Comparison of ENCODE assay signal across 27 mouse cellular contexts in genomic region chr4:104059569-104059968, GRCm38 (mm10).
DNase-seq lines count a peak whose midpoint lies in the region; ATAC-seq lines count a peak whose summit lies in the region.
"Had no signal": no experiment of that assay in that cellular context is flagged by ENCODE, and none has a peak within 500 bp of the region (broad histone marks: within the 10 kb centered on the region; RNA-seq: fewer than 3 reads in every experiment).

No protein-coding gene starts in this region.

- no peaks in the 10 kb centered on the region for H3K36me3 ChIP-seq in kidney, embryonic 16.5 days (ENCODE audit: insufficient read depth, low read length)
- H3K36me3 ChIP-seq in midbrain, embryonic 16.5 days (ENCODE audit: control insufficient read depth, insufficient read depth, low read length) = no peaks in the 10 kb centered on the region
- H3K36me3 ChIP-seq in midbrain, embryonic 10.5 days = no peaks in the 10 kb centered on the region
- H3K36me3 ChIP-seq: embryonic facial prominence, embryonic 10.5 days; embryonic facial prominence, embryonic 13.5 days; forebrain, embryonic 12.5 days; forebrain, embryonic 15.5 days; heart, embryonic 12.5 days; heart, embryonic 15.5 days; hindbrain, embryonic 10.5 days; hindbrain, embryonic 13.5 days had no signal

- peak; percentile 27; the same call in 1 of the 2 replicates for ATAC-seq in frontal cortex, adult (ENCODE audit: low TSS enrichment)
- ATAC-seq in kidney, embryonic 16.5 days (ENCODE audit: low FRiP score, low TSS enrichment) = peak; percentile 94
- peak; percentile 58; the same call in 1 of the 2 replicates for ATAC-seq in midbrain, embryonic 16.5 days
- ATAC-seq: forebrain, embryonic 15.5 days; hindbrain, embryonic 16.5 days had no signal

- H3K9me3 ChIP-seq in kidney, embryonic 16.5 days (ENCODE audit: low read length) = no peaks in the 10 kb centered on the region
- no peaks in the 10 kb centered on the region for H3K9me3 ChIP-seq in midbrain, embryonic 16.5 days (replicated peaks; ENCODE audit: control insufficient read depth, low read length, poor library complexity, severe bottlenecking)
- no peaks in the 10 kb centered on the region for H3K9me3 ChIP-seq in midbrain, embryonic 10.5 days (replicated peaks)
- H3K9me3 ChIP-seq: embryonic facial prominence, embryonic 10.5 days; embryonic facial prominence, embryonic 13.5 days; forebrain, embryonic 12.5 days; forebrain, embryonic 15.5 days; heart, embryonic 12.5 days; heart, embryonic 15.5 days; hindbrain, embryonic 10.5 days; hindbrain, embryonic 13.5 days had no signal

- no peak overlapping the region for H3K4me2 ChIP-seq in kidney, embryonic 16.5 days (replicated peaks; ENCODE audit: low read depth, low read length)
- H3K4me2 ChIP-seq in midbrain, embryonic 16.5 days (ENCODE audit: low read length) = no peak overlapping the region
- H3K4me2 ChIP-seq: embryonic facial prominence, embryonic 13.5 days; forebrain, embryonic 12.5 days; forebrain, embryonic 15.5 days; heart, embryonic 12.5 days; heart, embryonic 15.5 days; hindbrain, embryonic 13.5 days had no signal

- no peak for DNase-seq in frontal cortex, postnatal 36 days (ENCODE audit: low spot score in 2 of 2)
- no peak for DNase-seq in kidney, postnatal 10 days
- no peak for DNase-seq in midbrain, embryonic 10.5 days (ENCODE audit: low spot score)
- DNase-seq in gastrocnemius, adult 18-20 months (ENCODE audit: low spot score) = no peak
- DNase-seq: adrenal gland, postnatal 14 days; cerebellum, adult 11-12 months; cerebellum, adult 8-10 months; cerebellum, postnatal 10 days; cerebellum, postnatal 36 days; embryo, embryonic 11 days; gastrocnemius, postnatal 25 days; heart, adult 18-20 months; heart, postnatal 10 days; heart, postnatal 36 days had no signal

- H3K9ac ChIP-seq in kidney, embryonic 16.5 days (replicated peaks; ENCODE audit: low read length) = no peak overlapping the region
- no peak overlapping the region for H3K9ac ChIP-seq in midbrain, embryonic 16.5 days (ENCODE audit: low read depth, low read length)
- H3K9ac ChIP-seq: embryonic facial prominence, embryonic 13.5 days; forebrain, embryonic 12.5 days; forebrain, embryonic 15.5 days; heart, embryonic 12.5 days; heart, embryonic 15.5 days; hindbrain, embryonic 13.5 days had no signal

- H3K4me3 ChIP-seq in kidney, embryonic 16.5 days (ENCODE audit: low read length) = no peak overlapping the region
- H3K4me3 ChIP-seq in midbrain, embryonic 16.5 days (ENCODE audit: low read depth, low read length) = no peak overlapping the region
- no peak overlapping the region for H3K4me3 ChIP-seq in midbrain, embryonic 10.5 days
- H3K4me3 ChIP-seq: embryonic facial prominence, embryonic 10.5 days; embryonic facial prominence, embryonic 13.5 days; erythroblast, embryonic 14.5 days; forebrain, embryonic 12.5 days; forebrain, embryonic 15.5 days; heart, embryonic 12.5 days; heart, embryonic 15.5 days; hindbrain, embryonic 10.5 days; hindbrain, embryonic 13.5 days had no signal

- 34% methylated on average over 4 of the region's 4 CpGs for WGBS in kidney, embryonic 16.5 days
- WGBS in midbrain, embryonic 16.5 days = 23% methylated on average over 4 of the region's 4 CpGs
- 54% methylated on average over 4 of the region's 4 CpGs for WGBS in midbrain, embryonic 10.5 days

- no peaks in the 10 kb centered on the region for H3K27me3 ChIP-seq in kidney, embryonic 16.5 days (ENCODE audit: insufficient read depth, low read length)
- no peaks in the 10 kb centered on the region for H3K27me3 ChIP-seq in midbrain, embryonic 16.5 days (ENCODE audit: control insufficient read depth, insufficient read depth, low read depth, low read length)
- H3K27me3 ChIP-seq in midbrain, embryonic 10.5 days (ENCODE audit: low read depth, poor library complexity, severe bottlenecking) = no peaks in the 10 kb centered on the region
- H3K27me3 ChIP-seq: embryonic facial prominence, embryonic 13.5 days; forebrain, embryonic 12.5 days; forebrain, embryonic 15.5 days; heart, embryonic 12.5 days; heart, embryonic 15.5 days; hindbrain, embryonic 13.5 days had no signal

- H3K4me1 ChIP-seq in kidney, embryonic 16.5 days (ENCODE audit: insufficient read depth, low read length) = peaks cover 7% of the 10 kb centered on the region; the same call in 1 of the 2 replicates
- peaks cover 2% of the 10 kb centered on the region; the same call in 1 of the 2 replicates for H3K4me1 ChIP-seq in midbrain, embryonic 16.5 days (ENCODE audit: control insufficient read depth, insufficient read depth, low read length)
- peaks cover 12% of the 10 kb centered on the region for H3K4me1 ChIP-seq in midbrain, embryonic 10.5 days
- H3K4me1 ChIP-seq: embryonic facial prominence, embryonic 13.5 days; heart, embryonic 12.5 days; heart, embryonic 15.5 days had no signal

- peak overlapping the region; percentile 52 for H3K27ac ChIP-seq in kidney, embryonic 16.5 days (ENCODE audit: low read length)
- H3K27ac ChIP-seq in midbrain, embryonic 16.5 days (ENCODE audit: low read length) = no peak overlapping the region
- H3K27ac ChIP-seq in midbrain, embryonic 10.5 days (replicated peaks) = no peak overlapping the region
- H3K27ac ChIP-seq: embryonic facial prominence, embryonic 10.5 days; embryonic facial prominence, embryonic 13.5 days; forebrain, embryonic 12.5 days; forebrain, embryonic 15.5 days; heart, embryonic 15.5 days; hindbrain, embryonic 10.5 days; hindbrain, embryonic 13.5 days had no signal

Comparison
In these comparisons a context has a peak if more than half of its experiments do, and no peak if none do; other contexts are left out.
1. ATAC-seq: peak in every context shown above with its lines; median percentile 94 in kidney, embryonic 16.5 days; 58 in midbrain, embryonic 16.5 days; 27 in frontal cortex, adult.